Mouse (Mus musculus) C2C12 (cell line): ENCODE results near the gene Tmod4.

Experiments used
- CTCF ChIP-seq: IDR thresholded peaks from one replicate; pipeline ENCODE4 v1.5.1; 2011; ENCODE audit not compliant: control insufficient read depth, insufficient read depth, insufficient read length
- USF1 ChIP-seq: IDR thresholded peaks from one replicate; pipeline ENCODE4 v1.6.1; 2011; ENCODE audit warnings: low read depth, mild to moderate bottlenecking, control low read depth, moderate library complexity

GRCm38 (mm10) chr3:95135433-95136052 lies 11.3 kb downstream of the Tmod4 start:
- TF ChIP-seq CTCF (no peak), USF1 (no peak)
